Mouse (Mus musculus) neural tube, embryonic 11.5 days (tissue): ENCODE data around the gene Pklr. TPM values are rescaled to one million over a fixed set of nuclear protein-coding genes. Genes with fewer than 3 reads are reported as not detected.
"Not testable (repeated sequence)": the region's sequence is repeated elsewhere in the genome, so short reads cannot be mapped to it uniquely, and the experiment has no call there.

Source experiments
- ATAC-seq: fragments of 200-750 bp; cut with Nextera tagmentation; 2 replicates; pipeline ENCODE4 v1.8.0; 2017; ENCODE audit warnings: moderate number of reproducible peaks, mild to moderate bottlenecking, moderate TSS enrichment, moderate library complexity; ENCODE audit not compliant: insufficient read depth, low FRiP score, low TSS enrichment
- DNase-seq: peaks from one replicate; pipeline ENCODE4 v3.0.0-alpha.2; 2015; ENCODE audit warnings: low spot score
- H3K27ac ChIP-seq: fragments of 300-500 bp; sonication (generic); 2 replicates; pipeline ENCODE4 v1.5.1; 2014; ENCODE audit warnings: low read depth, mild to moderate bottlenecking, low read length
- H3K27me3 ChIP-seq: fragments of 300-500 bp; sonication (generic); 2 replicates; pipeline ENCODE4 v1.6.1; 2014; ENCODE audit warnings: mild to moderate bottlenecking, low read length, mixed read lengths; ENCODE audit not compliant: control insufficient read depth, insufficient read depth
- H3K36me3 ChIP-seq: fragments of 300-500 bp; sonication (generic); 2 replicates; pipeline ENCODE4 v1.6.1; 2014; ENCODE audit warnings: mild to moderate bottlenecking, low read length, moderate library complexity, mixed read lengths; ENCODE audit not compliant: control insufficient read depth, insufficient read depth
- H3K4me1 ChIP-seq: fragments of 300-500 bp; sonication (generic); 2 replicates; pipeline ENCODE4 v1.6.1; 2014; ENCODE audit warnings: low read length, mixed read lengths; ENCODE audit not compliant: control insufficient read depth, insufficient read depth
- H3K4me2 ChIP-seq: fragments of 300-500 bp; sonication (generic); 2 replicates; pipeline ENCODE4 v1.6.1; 2014; ENCODE audit warnings: low read depth, mild to moderate bottlenecking, moderate library complexity
- H3K4me3 ChIP-seq: fragments of 300-500 bp; sonication (generic); 2 replicates; pipeline ENCODE4 v1.5.1; 2014; ENCODE audit warnings: low read depth, low read length
- H3K9ac ChIP-seq: fragments of 300-500 bp; sonication (generic); 2 replicates; pipeline ENCODE4 v1.6.1; 2014; ENCODE audit warnings: mild to moderate bottlenecking, low read length
- H3K9me3 ChIP-seq: fragments of 300-500 bp; sonication (generic); 2 replicates; pipeline ENCODE4 v1.6.1; 2016; ENCODE audit warnings: low read length; ENCODE audit not compliant: control insufficient read depth
- WGBS: fragments of 180-500 bp; shearing (Covaris S2); extraction: QIAGEN DNeasy Blood & Tissue Kit; methylation state at CpG from one replicate; pipeline ENCODE4 v1.1.7; 2014; 5-methylcytosine and 5-hydroxymethylcytosine counted together
- polyA plus RNA-seq: library from polyadenylated mRNA; unstranded; fragments of >200 nt; fragmentation: Nextera tagmentation; extraction: Ambion mirVana; gene quantifications from 2 replicates; pipeline ENCODE4 v1.2.1, GENCODE M21; 2014

The Pklr gene
- polyA plus RNA-seq, 1 experiment from 2014 or later: 2.4 TPM

DNA sequence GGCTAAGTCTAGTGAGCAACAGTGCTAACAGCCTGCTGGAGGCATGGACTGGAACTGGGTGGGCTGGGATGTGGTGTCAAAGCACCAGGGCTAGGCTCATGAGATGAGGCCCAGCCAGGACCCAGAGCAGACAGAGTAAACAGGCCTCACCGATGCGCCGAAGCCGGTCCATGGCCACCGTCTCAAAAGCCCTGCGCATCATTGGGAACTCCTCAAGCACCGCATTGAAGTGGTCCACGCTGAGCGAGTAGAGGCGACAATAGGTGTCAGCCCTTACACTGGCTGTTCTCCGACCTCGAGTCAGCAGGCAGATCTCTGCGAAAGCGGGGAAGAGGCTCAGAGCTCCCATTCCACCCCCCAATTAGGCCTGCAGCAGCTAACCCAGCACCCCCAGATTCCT is 12.6 kb downstream of the Pklr start:
- no peak for DNase-seq

DNA sequence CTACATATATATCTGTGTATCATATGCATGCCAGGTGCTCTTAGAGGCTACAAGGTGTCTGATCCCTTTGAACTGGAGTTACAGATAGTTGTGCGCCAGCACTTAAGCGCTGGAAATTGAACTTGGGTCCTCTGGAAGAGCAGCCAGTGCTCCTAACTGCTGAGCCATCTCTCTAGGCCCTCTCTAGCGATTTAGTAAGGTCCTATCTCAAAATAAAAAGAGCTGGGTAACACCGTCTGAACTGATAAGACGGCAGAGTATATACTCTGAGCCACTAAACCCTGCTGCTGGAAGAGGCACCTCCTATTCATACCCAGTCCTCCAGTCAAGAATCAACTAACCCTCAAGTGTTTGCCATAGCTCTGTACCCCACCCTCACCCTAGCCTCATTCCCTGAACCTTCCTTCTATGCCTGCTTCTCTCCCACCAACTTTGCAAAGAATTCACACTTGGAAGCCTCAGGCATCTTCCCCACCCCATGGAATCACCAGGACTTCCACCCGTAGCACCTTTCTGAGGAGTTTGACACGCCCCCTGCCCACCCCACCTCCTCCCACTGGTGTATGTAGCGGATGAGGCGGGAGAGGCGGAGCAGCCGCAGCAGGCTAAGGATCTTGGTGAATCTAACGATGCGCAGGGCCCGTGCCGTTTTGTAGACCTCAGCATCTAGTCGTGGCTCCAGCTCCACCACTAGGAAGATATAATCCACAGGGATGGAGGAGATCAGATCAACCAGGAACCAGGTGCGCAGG is 16.3 kb downstream of the Pklr start:
- peaks cover 2% of the 10 kb centered on the region; the same call in 1 of the 2 replicates for H3K27me3 ChIP-seq
- no peak for DNase-seq
- WGBS: 48% methylated on average over 17 of the region's 17 CpGs

More for the DNA sequence above, 12.6 kb downstream of the Pklr start:
- Histone ChIP-seq H3K36me3 (no peaks in the 10 kb centered on the region), H3K27ac (no peak overlapping the region), H3K9me3 (no peaks in the 10 kb centered on the region), H3K4me1 (no peaks in the 10 kb centered on the region), H3K27me3 (peaks cover 2% of the 10 kb centered on the region; the same call in 1 of the 2 replicates), H3K4me2 (no peak overlapping the region), H3K4me3 (no peak overlapping the region), H3K9ac (no peak overlapping the region)
- WGBS: 79% methylated on average over 14 of the region's 14 CpGs
- ATAC-seq: no peak

GRCm38 (mm10) chr3:89156951-89157350 is 21.0 kb downstream of the Pklr start:
- 92% methylated on average over 8 of the region's 8 CpGs for WGBS
- ATAC-seq (no peak), DNase-seq (no peak)

More for the DNA sequence above, 16.3 kb downstream of the Pklr start:
- Histone ChIP-seq H3K9ac (no peak overlapping the region), H3K27ac (no peak overlapping the region), H3K9me3 (no peaks in the 10 kb centered on the region), H3K4me3 (no peak overlapping the region), H3K4me1 (no peaks in the 10 kb centered on the region), H3K36me3 (no peaks in the 10 kb centered on the region), H3K4me2 (no peak overlapping the region)
- no peak for ATAC-seq

GRCm38 (mm10) chr3:89158651-89159050 is 22.7 kb downstream of the Pklr start:
- peak overlapping the region; percentile 35; the same call in 1 of the 2 replicates for H3K9ac ChIP-seq
- 29% methylated on average over 7 of the region's 7 CpGs for WGBS

More at GRCm38 (mm10) chr3:89156951-89157350, 21.0 kb downstream of the Pklr start:
- Histone ChIP-seq H3K9me3 (no peaks in the 10 kb centered on the region), H3K36me3 (no peaks in the 10 kb centered on the region), H3K4me3 (no peak overlapping the region), H3K27ac (no peak overlapping the region), H3K4me2 (no peak overlapping the region), H3K4me1 (peaks cover 7% of the 10 kb centered on the region), H3K27me3 (peaks cover 4% of the 10 kb centered on the region; the same call in 1 of the 2 replicates), H3K9ac (no peak overlapping the region)

DNA sequence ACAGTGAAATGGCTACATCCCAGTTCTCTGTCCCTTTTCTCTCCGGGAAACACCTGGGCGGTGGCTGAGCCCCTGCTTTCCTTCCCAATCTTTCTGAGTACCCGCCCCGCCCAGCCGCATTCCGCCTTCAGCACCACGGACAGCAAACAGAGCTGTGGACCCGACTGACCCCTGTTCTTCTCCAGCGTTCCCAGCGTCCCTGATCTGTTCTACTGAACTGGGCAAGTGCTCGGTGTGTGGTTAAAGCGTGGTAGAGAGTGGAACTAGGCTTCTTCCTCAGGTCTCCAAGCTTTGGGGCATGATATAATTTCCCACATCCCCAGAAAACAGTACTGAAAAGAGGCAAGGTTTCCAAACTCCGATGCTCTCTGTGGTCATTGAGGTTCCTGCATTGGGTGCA is 23.3 kb downstream of the Pklr start:
- H3K27ac ChIP-seq: no peak overlapping the region
- peak overlapping the region; percentile 99 for H3K4me2 ChIP-seq
- no peaks in the 10 kb centered on the region for H3K36me3 ChIP-seq
- peak overlapping the region; percentile 68 for H3K4me3 ChIP-seq
- peaks cover 4% of the 10 kb centered on the region; the same call in 1 of the 2 replicates for H3K27me3 ChIP-seq
- peaks cover 7% of the 10 kb centered on the region for H3K4me1 ChIP-seq
- H3K9ac ChIP-seq: peak overlapping the region; percentile 67
- DNase-seq: peak; percentile 69
- ATAC-seq: no peak; the same call in 1 of the 2 replicates
- WGBS: 2% methylated on average over 13 of the region's 13 CpGs
- H3K9me3 ChIP-seq: no peaks in the 10 kb centered on the region

More at GRCm38 (mm10) chr3:89158651-89159050, 22.7 kb downstream of the Pklr start:
- Histone ChIP-seq H3K4me3 (peak overlapping the region; percentile 68), H3K36me3 (no peaks in the 10 kb centered on the region), H3K9me3 (no peaks in the 10 kb centered on the region), H3K4me1 (peaks cover 7% of the 10 kb centered on the region), H3K4me2 (peak overlapping the region; percentile 99), H3K27ac (no peak overlapping the region), H3K27me3 (peaks cover 4% of the 10 kb centered on the region; the same call in 1 of the 2 replicates)
- no peak for ATAC-seq
- DNase-seq: no peak

DNA sequence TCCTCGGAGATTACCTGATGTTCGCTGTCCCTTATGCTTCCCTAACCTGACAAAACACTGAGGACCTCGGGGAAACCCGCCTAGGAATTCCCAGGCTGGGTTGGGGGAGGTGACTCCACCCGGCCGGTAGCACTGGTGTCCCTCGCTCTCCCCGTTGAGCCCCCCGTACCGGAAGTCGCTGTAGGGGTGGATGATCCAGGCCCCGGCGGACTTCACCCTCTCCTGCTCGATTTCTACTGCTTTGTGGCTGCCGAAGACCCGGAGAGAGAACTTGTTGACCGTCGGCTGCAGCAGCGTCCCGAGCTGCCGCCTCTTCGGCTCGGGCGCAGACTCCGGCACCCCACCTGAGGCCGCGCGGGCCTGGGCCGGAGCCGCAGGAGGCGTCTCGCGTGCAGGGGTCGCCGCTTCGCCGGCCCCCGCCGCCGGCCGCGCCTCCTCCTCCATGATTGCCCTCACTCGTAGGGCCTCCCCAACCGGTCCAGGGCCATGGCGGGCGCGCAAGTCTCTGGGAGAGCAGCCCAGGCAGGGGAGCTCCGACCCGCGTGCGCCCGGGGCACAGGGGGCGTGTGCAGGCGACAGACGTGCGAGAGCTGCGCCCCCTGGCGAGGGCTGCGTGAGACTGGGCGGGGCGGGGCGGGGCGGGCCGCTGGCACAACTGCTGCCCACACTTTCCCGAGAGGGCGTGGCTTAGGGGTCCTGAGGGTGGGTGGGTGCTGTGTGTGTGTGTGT is 23.8 kb downstream of the Pklr start, which contains the start of gene Hcn3:
TSS of gene Hcn3 (minus strand) at position 581 of the 729 bp plus-strand sequence.
- H3K27ac ChIP-seq: no peak within 1 kb of the TSS
- peaks cover 7% of the 10 kb centered on the region for H3K4me1 ChIP-seq
- peak; percentile 74 for ATAC-seq
- H3K9ac ChIP-seq: peak within 1 kb of the TSS; percentile 67
- H3K36me3 ChIP-seq: no peaks in the 10 kb centered on the region
- WGBS: under 1% methylated on average over 54 of the region's 66 CpGs
- no peaks in the 10 kb centered on the region for H3K9me3 ChIP-seq
- peak; percentile 85 for DNase-seq
- peak within 1 kb of the TSS; percentile 68 for H3K4me3 ChIP-seq
- peak within 1 kb of the TSS; percentile 99 for H3K4me2 ChIP-seq
- peaks cover 4% of the 10 kb centered on the region; the same call in 1 of the 2 replicates for H3K27me3 ChIP-seq

GRCm38 (mm10) chr3:89161207-89161606 is 25.3 kb downstream of the Pklr start:
- not testable (repeated sequence) for H3K4me2 ChIP-seq, H3K9me3 ChIP-seq, ATAC-seq, H3K27me3 ChIP-seq, H3K36me3 ChIP-seq, H3K4me3 ChIP-seq, DNase-seq, H3K9ac ChIP-seq, H3K27ac ChIP-seq
- peaks cover 15% of the 10 kb centered on the region for H3K4me1 ChIP-seq

GRCm38 (mm10) chr3:89161786-89162185 is 25.8 kb downstream of the Pklr start:
- H3K4me2 ChIP-seq: no peak overlapping the region
- no peaks in the 10 kb centered on the region for H3K9me3 ChIP-seq
- 77% methylated on average over 4 of the region's 4 CpGs for WGBS
- no peaks in the 10 kb centered on the region for H3K36me3 ChIP-seq
- ATAC-seq (no peak), DNase-seq (no peak)
- no peak overlapping the region for H3K4me3 ChIP-seq
- peaks cover 4% of the 10 kb centered on the region; the same call in 1 of the 2 replicates for H3K27me3 ChIP-seq
- H3K27ac ChIP-seq: no peak overlapping the region
- peaks cover 15% of the 10 kb centered on the region for H3K4me1 ChIP-seq
- H3K9ac ChIP-seq: no peak overlapping the region
